Mouse (Mus musculus) thymus, postnatal 10 days (tissue): ENCODE measurements around the gene Gatb.

ENCODE experiments used
- DNase-seq, 2 experiments: peaks; one replicate each; pipeline ENCODE4 v3.0.0; 2021; ENCODE audit warnings: low spot score in 2 of 2

Gene Gatb

GRCm38 (mm10) chr3:85659681-85660080 is 85.8 kb downstream of the Gatb start:
- no peak for DNase-seq

GRCm38 (mm10) chr3:85661926-85662813 is 88.3 kb downstream of the Gatb start:
- DNase-seq, result no peak

GRCm38 (mm10) chr3:85663826-85664225 is 89.9 kb downstream of the Gatb start:
- no peak for DNase-seq

GRCm38 (mm10) chr3:85664591-85665171 is 90.8 kb downstream of the Gatb start:
- DNase-seq, result no peak

- no peak for DNase-seq
Measured at GRCm38 (mm10) chr3:85666166-85666565, 92.2 kb downstream of the Gatb start.

GRCm38 (mm10) chr3:85666736-85667135 is 92.8 kb downstream of the Gatb start:
- DNase-seq, result no peak

- DNase-seq, result no peak
Measured at GRCm38 (mm10) chr3:85667683-85668082, 93.8 kb downstream of the Gatb start.

GRCm38 (mm10) chr3:85669844-85670243 is 95.9 kb downstream of the Gatb start:
- DNase-seq, result no peak

- no peak for DNase-seq
Measured at GRCm38 (mm10) chr3:85677133-85677532, 103.2 kb downstream of the Gatb start.

- no peak for DNase-seq
Measured at GRCm38 (mm10) chr3:85677952-85678351, 104.0 kb downstream of the Gatb start.

GRCm38 (mm10) chr3:85679312-85679933 is 105.5 kb downstream of the Gatb start:
- no peak for DNase-seq

- DNase-seq, result no peak
Measured at GRCm38 (mm10) chr3:85679960-85680359, 106.0 kb downstream of the Gatb start.

- no peak for DNase-seq
Measured at GRCm38 (mm10) chr3:85681136-85681535, 107.2 kb downstream of the Gatb start.

GRCm38 (mm10) chr3:85683618-85684017 is 109.7 kb downstream of the Gatb start:
- DNase-seq, result no peak

GRCm38 (mm10) chr3:85685271-85685670 is 111.4 kb downstream of the Gatb start:
- DNase-seq, result no peak

- DNase-seq, result no peak
Measured at GRCm38 (mm10) chr3:85688341-85688740, 114.4 kb downstream of the Gatb start.

- DNase-seq, result no peak
Measured at GRCm38 (mm10) chr3:85691134-85691533, 117.2 kb downstream of the Gatb start.

GRCm38 (mm10) chr3:85693013-85693412 is 119.1 kb downstream of the Gatb start:
- no peak for DNase-seq

GRCm38 (mm10) chr3:85695056-85695455 is 121.1 kb downstream of the Gatb start:
- no peak for DNase-seq

- no peak for DNase-seq
Measured at GRCm38 (mm10) chr3:85698496-85698895, 124.6 kb downstream of the Gatb start.

GRCm38 (mm10) chr3:85703141-85703882 is 129.4 kb downstream of the Gatb start:
- DNase-seq, result no peak
